Mouse (Mus musculus): ENCODE data around the gene A030005K14Rik. TPM values are rescaled to one million over a fixed set of nuclear protein-coding genes. Genes with fewer than 3 reads are reported as not detected.

Gene A030005K14Rik
- polyA plus RNA-seq, 1 experiment from 2014 or later = not detected

GRCm38 (mm10) chr1:83014477-83014876 lies 44.7 kb downstream of the A030005K14Rik start:
- Histone ChIP-seq H3K27ac (ENCODE audit: low read length) (no peak overlapping the region), H3K27me3 (replicated peaks; ENCODE audit: control insufficient read depth, insufficient read depth, low read length) (no peaks in the 10 kb centered on the region), H3K9me3 (ENCODE audit: control insufficient read depth, low read length) (no peaks in the 10 kb centered on the region; the same call in 1 of the 2 replicates), H3K36me3 (ENCODE audit: control insufficient read depth, insufficient read depth, low read length) (no peaks in the 10 kb centered on the region), H3K4me2 (ENCODE audit: low read depth, low read length) (no peak overlapping the region), H3K9ac (ENCODE audit: low read depth, low read length) (no peak overlapping the region), H3K4me1 (ENCODE audit: control insufficient read depth, insufficient read depth, low read length) (no peaks in the 10 kb centered on the region), H3K4me3 (ENCODE audit: low read length) (no peak overlapping the region)
- ATAC-seq = peak; percentile 62; the same call in 1 of the 2 replicates
- 79% methylated on average over 3 of the region's 3 CpGs for WGBS

Other genes starting within 250 kb of the A030005K14Rik start
- 14.1 and 31.8 TPM in 2 replicates for gene Agfg1, start 219.9 kb downstream of the A030005K14Rik start, polyA plus RNA-seq (2015; fragmentation: Nextera tagmentation; extraction: Ambion mirVana)
- gene A030005L19Rik, start 146.1 kb downstream of the A030005K14Rik start, polyA plus RNA-seq (2015; fragmentation: Nextera tagmentation; extraction: Ambion mirVana) = not detected in 2 replicates
- not detected in 2 replicates for gene A030014E15Rik, start 134.5 kb downstream of the A030005K14Rik start, polyA plus RNA-seq (2015; fragmentation: Nextera tagmentation; extraction: Ambion mirVana)
- gene Gm6217, start 128.0 kb downstream of the A030005K14Rik start, polyA plus RNA-seq (2015; fragmentation: Nextera tagmentation; extraction: Ambion mirVana) = not detected in 2 replicates
- not detected in 2 replicates for gene A030003K21Rik, start 116.0 kb downstream of the A030005K14Rik start, polyA plus RNA-seq (2015; fragmentation: Nextera tagmentation; extraction: Ambion mirVana)
- gene Gm7544, start 103.4 kb downstream of the A030005K14Rik start, polyA plus RNA-seq (2015; fragmentation: Nextera tagmentation; extraction: Ambion mirVana) = not detected in 2 replicates
- not detected in 2 replicates for gene Gm47955, start 99.1 kb downstream of the A030005K14Rik start, polyA plus RNA-seq (2015; fragmentation: Nextera tagmentation; extraction: Ambion mirVana)
- gene Gm47959, start 58.8 kb downstream of the A030005K14Rik start, polyA plus RNA-seq (2015; fragmentation: Nextera tagmentation; extraction: Ambion mirVana) = not detected in 2 replicates
- gene Slc19a3, start 20.9 kb downstream of the A030005K14Rik start, polyA plus RNA-seq (2015; fragmentation: Nextera tagmentation; extraction: Ambion mirVana) = 1.9 and 2.0 TPM in 2 replicates
- not detected in 2 replicates for gene Krtap28-10, start 16.9 kb downstream of the A030005K14Rik start, polyA plus RNA-seq (2015; fragmentation: Nextera tagmentation; extraction: Ambion mirVana)
- not detected in 2 replicates for gene Gm47969, start 14.4 kb downstream of the A030005K14Rik start, polyA plus RNA-seq (2015; fragmentation: Nextera tagmentation; extraction: Ambion mirVana)
- gene Krtap28-13, start 1.6 kb upstream of the A030005K14Rik start, polyA plus RNA-seq (2015; fragmentation: Nextera tagmentation; extraction: Ambion mirVana) = not detected in 2 replicates
- 4.0 and 5.1 TPM in 2 replicates for gene Ccl20, start 57.4 kb upstream of the A030005K14Rik start, polyA plus RNA-seq (2015; fragmentation: Nextera tagmentation; extraction: Ambion mirVana)
- not detected in 2 replicates for gene Daw1, start 100.4 kb upstream of the A030005K14Rik start, polyA plus RNA-seq (2015; fragmentation: Nextera tagmentation; extraction: Ambion mirVana)